Mouse (Mus musculus): ENCODE measurements at regions not wholly inside any gene's neighbourhood (a gene's known extent, or its start where the extent isn't known, plus 50 kb on each side); places are given as distances from the start of the nearest gene placed in this dataset.

GRCm38 (mm10) chr1:133549816-133550215, 60.3 kb downstream of the Snrpe start:
- intact Hi-C loops (cut with DNase I) = no loop called here

GRCm38 (mm10) chr1:133548971-133549370, 61.1 kb downstream of the Snrpe start:
- intact Hi-C loops (cut with DNase I) = no loop called here

GRCm38 (mm10) chr1:133547541-133547940, 62.5 kb downstream of the Snrpe start:
- intact Hi-C loops (cut with DNase I) = no loop called here

- intact Hi-C loops (cut with DNase I) = no loop called here
Observed at GRCm38 (mm10) chr1:133544996-133545395, 65.1 kb downstream of the Snrpe start.

- intact Hi-C loops (cut with DNase I) = no loop called here
Observed at GRCm38 (mm10) chr1:133543751-133544150, 66.3 kb downstream of the Snrpe start.

- intact Hi-C loops (cut with DNase I) = no loop called here
Observed at GRCm38 (mm10) chr1:133541996-133542775, 67.9 kb downstream of the Snrpe start.

GRCm38 (mm10) chr1:133530698-133531097, 79.4 kb downstream of the Snrpe start:
- intact Hi-C loops (cut with DNase I) = no loop called here

GRCm38 (mm10) chr1:133529817-133530216, 80.3 kb downstream of the Snrpe start:
- intact Hi-C loops (cut with DNase I) = no loop called here

GRCm38 (mm10) chr1:133527651-133528385, 82.3 kb downstream of the Snrpe start:
- intact Hi-C loops (cut with DNase I) = no loop called here

GRCm38 (mm10) chr1:133522825-133523224, 87.3 kb downstream of the Snrpe start:
- intact Hi-C loops (cut with DNase I) = no loop called here

GRCm38 (mm10) chr1:133520652-133521051, 89.4 kb downstream of the Snrpe start:
- intact Hi-C loops (cut with DNase I) = no loop called here

- intact Hi-C loops (cut with DNase I) = no loop called here
Observed at GRCm38 (mm10) chr1:133517020-133517419, 92.8 kb upstream of the Sox13 start.

GRCm38 (mm10) chr1:133504116-133504515, 79.9 kb upstream of the Sox13 start:
- intact Hi-C loops (cut with DNase I) = no loop called here

GRCm38 (mm10) chr1:133503336-133503735, 79.2 kb upstream of the Sox13 start:
- intact Hi-C loops (cut with DNase I) = no loop called here

- intact Hi-C loops (cut with DNase I) = no loop called here
Observed at GRCm38 (mm10) chr1:133501016-133501415, 76.8 kb upstream of the Sox13 start.

- intact Hi-C loops (cut with DNase I) = loop anchor here (10.0 kb wide), 1 partner anchor 108 kb away; no protein-coding TSS in a partner anchor
Observed at GRCm38 (mm10) chr1:133492986-133493741, 69.0 kb upstream of the Sox13 start.

- intact Hi-C loops (cut with DNase I) = loop anchor here (10.0 kb wide), 1 partner anchor 108 kb away; no protein-coding TSS in a partner anchor
Observed at GRCm38 (mm10) chr1:133492291-133492985, 68.3 kb upstream of the Sox13 start.

- intact Hi-C loops (cut with DNase I) = loop anchor here (10.0 kb wide), 1 partner anchor 107 kb away; no protein-coding TSS in a partner anchor
Observed at GRCm38 (mm10) chr1:133491857-133492290, 67.7 kb upstream of the Sox13 start.

- intact Hi-C loops (cut with DNase I) = no loop called here
Observed at GRCm38 (mm10) chr1:133487171-133487901, 63.2 kb upstream of the Sox13 start.

GRCm38 (mm10) chr1:133486370-133486769, 62.2 kb upstream of the Sox13 start:
- intact Hi-C loops (cut with DNase I) = no loop called here
